Mouse (Mus musculus) CH12.LX (cell line): Measurements from ENCODE around the gene Diras2. TPM values are rescaled to one million over a fixed set of nuclear protein-coding genes. Genes with fewer than 3 reads are reported as not detected.

ENCODE experiments used
- DNase-seq: peaks from one replicate; pipeline ENCODE4 v3.0.0-alpha.2; 2013; ENCODE audit errors: extremely low read depth
- H3K27ac ChIP-seq: 2 replicates; pipeline ENCODE4 v1.5.1; 2012; ENCODE audit warnings: low read depth, mild to moderate bottlenecking, control low read depth, moderate library complexity; ENCODE audit not compliant: insufficient read depth
- H3K27me3 ChIP-seq: replicated peaks from 2 replicates; pipeline ENCODE3; 2012; ENCODE audit warnings: inconsistent platforms
- H3K36me3 ChIP-seq, 2 experiments: replicated peaks in 1 of 2; 2 replicates each; pipeline versions ENCODE3 to v1.6.1; 2012; ENCODE audit warnings: inconsistent platforms in 1 of 2, low read length in 1 of 2, mild to moderate bottlenecking in 1 of 2, mixed read lengths in 1 of 2, moderate library complexity in 1 of 2; ENCODE audit not compliant: control insufficient read depth in 1 of 2, insufficient read depth in 1 of 2
- H3K4me1 ChIP-seq, 2 experiments: 2 replicates each; pipeline ENCODE4 v1.6.1; 2012; ENCODE audit warnings: inconsistent platforms in 1 of 2, moderate library complexity in 1 of 2; ENCODE audit not compliant: insufficient read depth in 2 of 2, control insufficient read depth in 1 of 2
- H3K4me2 ChIP-seq: 2 replicates; pipeline ENCODE4 v1.6.1; 2012; ENCODE audit warnings: low read depth, mild to moderate bottlenecking, control low read depth; ENCODE audit not compliant: poor library complexity, insufficient read depth, severe bottlenecking
- H3K4me3 ChIP-seq, 3 experiments: fragments of 150-350 bp in 1 of 3; sonication (generic) in 1 of 3; replicated peaks in 1 of 3; 2 replicates each; pipeline versions ENCODE3 to v1.5.1; 2011 to 2012; ENCODE audit warnings: low read depth in 2 of 3, low read length in 2 of 3, mild to moderate bottlenecking in 2 of 3, moderate library complexity in 2 of 3, control low read depth in 1 of 3, improper control_type of control experiment in 1 of 3, inconsistent platforms in 1 of 3, mixed read lengths in 1 of 3; ENCODE audit not compliant: poor library complexity in 1 of 3
- H3K79me2 ChIP-seq: replicated peaks from 2 replicates; pipeline ENCODE4 v1.6.1; 2012; ENCODE audit warnings: mild to moderate bottlenecking, moderate library complexity; ENCODE audit not compliant: control insufficient read depth, poor library complexity, insufficient read depth, severe bottlenecking; ENCODE audit errors: extremely low read depth
- H3K9ac ChIP-seq: 2 replicates; pipeline ENCODE4 v1.6.1; 2012; ENCODE audit warnings: low read depth, mild to moderate bottlenecking, control low read depth, moderate library complexity; ENCODE audit not compliant: insufficient read depth
- H3K9me3 ChIP-seq: replicated peaks from 2 replicates; pipeline ENCODE3; 2012; ENCODE audit warnings: low read length, inconsistent platforms, mixed read lengths
- CHD2 ChIP-seq: IDR thresholded peaks from 2 replicates; pipeline ENCODE4 v1.6.1; 2011; ENCODE audit warnings: low read length, improper control_type of control experiment
- ETS1 ChIP-seq: conservative IDR thresholded peaks from 2 replicates; pipeline ENCODE4 v1.6.1; 2012; ENCODE audit warnings: low read depth, mild to moderate bottlenecking, inconsistent platforms, low read length, improper control_type of control experiment, moderate library complexity
- GABPA ChIP-seq: IDR thresholded peaks from 2 replicates; pipeline ENCODE4 v1.6.1; 2012; ENCODE audit warnings: low read depth, low read length, improper control_type of control experiment, inconsistent platforms; ENCODE audit not compliant: insufficient replicate concordance
- JUN ChIP-seq: IDR thresholded peaks from 2 replicates; pipeline ENCODE4 v1.6.1; 2011; ENCODE audit warnings: low read depth, mild to moderate bottlenecking, low read length, improper control_type of control experiment, moderate library complexity; ENCODE audit not compliant: insufficient read depth
- KAT2A ChIP-seq: IDR thresholded peaks from 2 replicates; pipeline ENCODE4 v1.6.1; 2012; ENCODE audit warnings: low read length, improper control_type of control experiment, inconsistent platforms; ENCODE audit not compliant: insufficient replicate concordance
- MAFK ChIP-seq: IDR thresholded peaks from 2 replicates; pipeline ENCODE4 v1.6.1; 2011; ENCODE audit warnings: low read length, improper control_type of control experiment; ENCODE audit not compliant: insufficient replicate concordance
- NELFE ChIP-seq: IDR thresholded peaks from 2 replicates; pipeline ENCODE4 v1.6.1; 2011; ENCODE audit warnings: low read depth, low read length, improper control_type of control experiment
- NRF1 ChIP-seq: IDR thresholded peaks from 2 replicates; pipeline ENCODE4 v1.6.1; 2014; ENCODE audit warnings: low read depth, mild to moderate bottlenecking, inconsistent platforms, low read length, improper control_type of control experiment, moderate library complexity
- POLR2AphosphoS2 ChIP-seq: IDR thresholded peaks from 2 replicates; pipeline ENCODE4 v1.6.1; 2011; ENCODE audit warnings: low read depth, low read length, improper control_type of control experiment
- RAD21 ChIP-seq: IDR thresholded peaks from 2 replicates; pipeline ENCODE4 v1.6.1; 2011; ENCODE audit warnings: low read depth, mild to moderate bottlenecking, low read length, improper control_type of control experiment, moderate library complexity
- TBP ChIP-seq: conservative IDR thresholded peaks from 2 replicates; pipeline ENCODE4 v1.6.1; 2011; ENCODE audit warnings: low read depth, low read length, improper control_type of control experiment
- TCF12 ChIP-seq: IDR thresholded peaks from 2 replicates; pipeline ENCODE4 v1.6.1; 2014; ENCODE audit warnings: low read depth, mild to moderate bottlenecking, inconsistent platforms, low read length, improper control_type of control experiment
- UBTF ChIP-seq: IDR thresholded peaks from 2 replicates; pipeline ENCODE4 v1.6.1; 2012; ENCODE audit warnings: low read depth, mild to moderate bottlenecking, inconsistent platforms, low read length, improper control_type of control experiment, moderate library complexity
- USF1 ChIP-seq: IDR thresholded peaks from 2 replicates; pipeline ENCODE4 v1.6.1; 2014; ENCODE audit warnings: low read depth, mild to moderate bottlenecking, inconsistent platforms, low read length, improper control_type of control experiment
- USF2 ChIP-seq: conservative IDR thresholded peaks from 2 replicates; pipeline ENCODE4 v1.6.1; 2011; ENCODE audit warnings: low read depth, low read length, improper control_type of control experiment
- ZC3H11A ChIP-seq: IDR thresholded peaks from 2 replicates; pipeline ENCODE4 v1.6.1; 2012; ENCODE audit warnings: low read depth, mild to moderate bottlenecking, inconsistent platforms, low read length, improper control_type of control experiment
- ZKSCAN1 ChIP-seq: IDR thresholded peaks from 2 replicates; pipeline ENCODE4 v1.6.1; 2012; ENCODE audit warnings: low read depth, inconsistent platforms, low read length, improper control_type of control experiment, borderline replicate concordance
- ZMIZ1 ChIP-seq: IDR thresholded peaks from 2 replicates; pipeline ENCODE4 v1.6.1; 2012; ENCODE audit warnings: low read depth, mild to moderate bottlenecking, inconsistent platforms, low read length, improper control_type of control experiment
- ZNF384 ChIP-seq: IDR thresholded peaks from 2 replicates; pipeline ENCODE4 v1.6.1; 2012; ENCODE audit warnings: low read depth, low read length, improper control_type of control experiment, inconsistent platforms
- dilution Hi-C: fragments of 300-500 bp; cut with MboI; formaldehyde crosslinking; loops from 2 replicates; pipeline ENCODE4 v1.14.3; 2020; ENCODE audit warnings: low sequenced_read_pairs; ENCODE audit not compliant: extremely low pct_unique_long_range_greater_than_20kb, extremely low pct_ligation_motif_present
- in situ Hi-C: fragments of 300-500 bp; cut with MboI; formaldehyde crosslinking; loops from 3 replicates; pipeline ENCODE4 v1.14.3; 2019; ENCODE audit warnings: low sequenced_read_pairs, low pct_ligation_motif_present, low pct_unique_long_range_greater_than_20kb, mixed read lengths
- polyA plus RNA-seq: library from polyadenylated mRNA; unstranded; fragments of >175 nt; gene quantifications from 2 replicates; pipeline ENCODE4 v1.2.1, GENCODE M21; 2012; ENCODE audit warnings: low read depth; ENCODE audit not compliant: insufficient read length
- total RNA-seq, 2 experiments: library from RNA; depleted of rRNA; stranded (reverse); fragments of 300-350 nt in 1 of 2; fragments of >200 nt in 1 of 2; gene quantifications; 2 replicates each; pipeline ENCODE4 v1.2.3; 2012 to 2014

Gene Diras2
- total and polyA plus RNA-seq, 3 experiments, result 2.8 to 8.5 (median 3.9) TPM

DNA sequence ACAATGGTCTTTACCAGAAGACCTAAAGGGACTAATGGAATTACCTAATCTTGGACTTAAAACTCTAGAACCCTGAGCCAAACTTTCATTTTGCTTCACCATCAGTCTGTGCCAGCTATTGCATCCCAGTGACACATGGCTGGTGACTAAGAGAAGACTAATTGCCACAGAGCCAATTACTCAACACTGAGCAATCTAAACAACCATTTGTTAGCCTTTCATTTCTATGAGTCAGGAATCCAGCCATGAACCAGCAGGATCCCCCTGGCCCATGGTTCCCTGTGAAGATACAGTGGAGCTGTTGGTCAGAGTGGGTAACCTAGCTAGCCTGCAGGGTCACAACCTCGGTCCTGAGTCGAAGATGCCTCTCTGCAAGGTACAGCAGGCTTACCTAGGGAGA is 49.3 kb downstream of the Diras2 start:
- no peak overlapping the region for H3K4me2 ChIP-seq
- dilution Hi-C loops, result no loop called here
- no peaks in the 10 kb centered on the region for H3K36me3 ChIP-seq

DNA sequence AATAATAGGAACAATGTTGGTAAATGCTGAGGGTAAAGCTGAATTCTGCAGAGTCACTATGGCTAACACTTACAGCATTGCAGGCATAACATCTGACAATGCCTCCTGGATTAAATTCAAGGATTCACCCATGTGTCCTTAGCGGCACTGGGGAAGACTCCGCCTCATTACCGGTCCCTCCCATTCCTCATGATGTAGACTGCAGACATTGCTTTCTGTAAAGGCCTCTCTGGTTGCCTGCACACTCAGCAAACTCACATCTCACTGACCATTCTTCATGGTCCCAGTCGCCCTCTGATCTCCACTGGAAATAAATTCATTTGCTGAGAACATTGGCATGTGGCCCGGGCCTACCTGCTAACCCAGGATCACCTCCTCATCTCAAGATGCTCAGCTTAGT is 51.9 kb downstream of the Diras2 start:
- H3K9ac ChIP-seq, result no peak overlapping the region
- TF ChIP-seq ZC3H11A, result no peak
- no peak for TF ChIP-seq ZNF384
- TF ChIP-seq CHD2, result no peak
- TF ChIP-seq NRF1, result no peak
- TF ChIP-seq TBP, result no peak
- no peak for TF ChIP-seq TCF12
- TF ChIP-seq ETS1, result no peak
- TF ChIP-seq MAFK, result no peak
- no peak for TF ChIP-seq RAD21
- no peak for TF ChIP-seq GABPA
- no peak for TF ChIP-seq ZKSCAN1
- TF ChIP-seq USF2, result no peak
- no peak for TF ChIP-seq KAT2A
- TF ChIP-seq, all 38 proteins: peak for 0
- DNase-seq, result no peak
- no peak overlapping the region for H3K4me2 ChIP-seq
- H3K79me2 ChIP-seq, result no peaks in the 10 kb centered on the region
- no peak overlapping the region for H3K4me3 ChIP-seq
- H3K27ac ChIP-seq, result no peak overlapping the region
- dilution Hi-C loops, result no loop called here
- peaks cover 5 to 7% of the 10 kb centered on the region in 2 experiments; a peak in 2 of 4 replicates for H3K4me1 ChIP-seq
- H3K9me3 ChIP-seq, result peaks cover 3% of the 10 kb centered on the region
- no peaks in the 10 kb centered on the region for H3K36me3 ChIP-seq
- H3K27me3 ChIP-seq, result peaks cover 2% of the 10 kb centered on the region
- in situ Hi-C loops, result no loop called here

More for the DNA sequence above, 49.3 kb downstream of the Diras2 start:
- H3K9me3 ChIP-seq, result no peaks in the 10 kb centered on the region
- TF ChIP-seq MAFK (no peak), GABPA (no peak), USF2 (no peak), NELFE (no peak), RAD21 (no peak), POLR2AphosphoS2 (no peak), JUN (no peak), ETS1 (no peak), UBTF (no peak), USF1 (no peak), ZC3H11A (no peak), ZMIZ1 (no peak), KAT2A (no peak)
- H3K79me2 ChIP-seq, result no peaks in the 10 kb centered on the region
- peaks cover 2% of the 10 kb centered on the region for H3K27me3 ChIP-seq
- no peak overlapping the region for H3K27ac ChIP-seq
- H3K4me3 ChIP-seq, result no peak overlapping the region
- DNase-seq, result no peak
- H3K9ac ChIP-seq, result no peak overlapping the region
- H3K4me1 ChIP-seq, result peaks cover 5 to 6% of the 10 kb centered on the region in 2 experiments; a peak in 2 of 4 replicates
- in situ Hi-C loops, result no loop called here
